Comparison of ENCODE assay signal across 14 mouse cellular contexts in genomic region chr1:180703400-180703799, GRCm38 (mm10). TPM values are rescaled to one million over a fixed set of nuclear protein-coding genes. Genes with fewer than 3 reads are reported as not detected.
DNase-seq lines count a peak whose midpoint lies in the region; ATAC-seq and TF ChIP-seq lines count a peak whose summit lies in the region.
"Had no signal": no experiment of that assay in that cellular context is flagged by ENCODE, and none has a peak within 500 bp of the region (broad histone marks: within the 10 kb centered on the region; RNA-seq: fewer than 3 reads in every experiment).

No protein-coding gene starts in this region.

- ATAC-seq in intestine, embryonic 15.5 days, result no peak
- no peak for ATAC-seq in intestine, postnatal 0 days
- ATAC-seq: forebrain, embryonic 13.5 days had no signal

- no peak for TF ChIP-seq POLR2A in embryonic fibroblast, embryonic 13.5 days (IDR thresholded peaks at IDR 0.05; ENCODE audit: low read depth, low read length)
- TF ChIP-seq POLR2A in myocyte (IDR thresholded peaks at IDR 0.05; ENCODE audit: insufficient read length, low read depth), result no peak

- WGBS in intestine, embryonic 15.5 days, result 35% methylated on average over 6 of the region's 6 CpGs
- 33% methylated on average over 6 of the region's 6 CpGs for WGBS in intestine, postnatal 0 days

- no peak overlapping the region for H3K9ac ChIP-seq in intestine, embryonic 15.5 days
- H3K9ac ChIP-seq in intestine, postnatal 0 days (ENCODE audit: low read depth, low read length), result no peak overlapping the region
- H3K9ac ChIP-seq: forebrain, embryonic 13.5 days had no signal

- peaks cover 7% of the 10 kb centered on the region for H3K4me1 ChIP-seq in intestine, embryonic 15.5 days (replicated peaks)
- H3K4me1 ChIP-seq in intestine, postnatal 0 days (replicated peaks; ENCODE audit: control insufficient read depth, insufficient read depth, low read length), result 0 out of 2 replicates have a peak, but pooled peaks cover 3% of the 10 kb centered on the region
- H3K4me1 ChIP-seq in embryonic fibroblast, embryonic 13.5 days (ENCODE audit: control insufficient read depth, insufficient read depth, low read length), result peaks cover 4% of the 10 kb centered on the region; the same call in 1 of the 2 replicates
- H3K4me1 ChIP-seq: forebrain, embryonic 13.5 days had no signal

- H3K27me3 ChIP-seq in intestine, embryonic 15.5 days (replicated peaks), result peaks cover 3% of the 10 kb centered on the region; the same call in 1 of the 2 replicates
- H3K27me3 ChIP-seq in intestine, postnatal 0 days (replicated peaks; ENCODE audit: control insufficient read depth, insufficient read depth, low read length), result no peaks in the 10 kb centered on the region
- peaks cover 7% of the 10 kb centered on the region for H3K27me3 ChIP-seq in myocyte (ENCODE audit: control insufficient read depth, insufficient read depth, insufficient read length)

- H3K4me3 ChIP-seq in intestine, embryonic 15.5 days (replicated peaks), result no peak overlapping the region
- H3K4me3 ChIP-seq in intestine, postnatal 0 days (ENCODE audit: low read depth, low read length), result no peak overlapping the region
- peak overlapping the region; percentile 35 for H3K4me3 ChIP-seq in embryonic fibroblast, embryonic 13.5 days (ENCODE audit: insufficient read depth, low read length)
- no peak overlapping the region for H3K4me3 ChIP-seq in myocyte
- H3K4me3 ChIP-seq: forebrain, embryonic 13.5 days had no signal

- H3K79me2 ChIP-seq in myocyte (ENCODE audit: control insufficient read depth, insufficient read depth), result no peaks in the 10 kb centered on the region

- no peaks in the 10 kb centered on the region for H3K36me3 ChIP-seq in intestine, embryonic 15.5 days
- H3K36me3 ChIP-seq in intestine, postnatal 0 days (ENCODE audit: control insufficient read depth, insufficient read depth), result no peaks in the 10 kb centered on the region
- H3K36me3 ChIP-seq in myocyte (ENCODE audit: control insufficient read depth, insufficient read depth), result no peaks in the 10 kb centered on the region
- H3K36me3 ChIP-seq: G1E had no signal

- TF ChIP-seq CTCF in intestine, postnatal 0 days (IDR thresholded peaks at IDR 0.05; ENCODE audit: low read depth), result no peak
- no peak for TF ChIP-seq CTCF in embryonic fibroblast, embryonic 13.5 days (IDR thresholded peaks at IDR 0.05; ENCODE audit: borderline replicate concordance, insufficient read depth, low read length)

- 0 out of 2 replicates have a peak overlapping the region, but pooled peaks have one; percentile 20 for H3K4me2 ChIP-seq in intestine, embryonic 15.5 days (replicated peaks)
- no peak overlapping the region for H3K4me2 ChIP-seq in intestine, postnatal 0 days (replicated peaks; ENCODE audit: low read depth)
- H3K4me2 ChIP-seq in myocyte (ENCODE audit: low read depth), result peak overlapping the region; percentile 65
- H3K4me2 ChIP-seq: forebrain, embryonic 13.5 days; midbrain, embryonic 11.5 days had no signal

- no peak overlapping the region for H3ac ChIP-seq in myocyte (ENCODE audit: control insufficient read depth, insufficient read length)

- H3K9me3 ChIP-seq in intestine, embryonic 15.5 days, result no peaks in the 10 kb centered on the region
- H3K9me3 ChIP-seq in intestine, postnatal 0 days (ENCODE audit: control insufficient read depth), result no peaks in the 10 kb centered on the region
- H3K9me3 ChIP-seq: forebrain, embryonic 13.5 days; G1E had no signal

- peak; percentile 64 for DNase-seq in NIH3T3 (ENCODE audit: low read depth)
- no peak for DNase-seq in T-cell, adult 2 months (ENCODE audit: low spot score)
- no peak for DNase-seq in spleen, postnatal 4 days (ENCODE audit: low spot score in 2 of 2)
- DNase-seq: kidney, postnatal 10 days; right cerebral cortex, postnatal 14 days had no signal

- H3K27ac ChIP-seq in intestine, embryonic 15.5 days, result no peak overlapping the region
- H3K27ac ChIP-seq in intestine, postnatal 0 days (ENCODE audit: low read depth, low read length), result no peak overlapping the region
- H3K27ac ChIP-seq in embryonic fibroblast, embryonic 13.5 days (ENCODE audit: insufficient read depth, low read length), result no peak overlapping the region
- H3K27ac ChIP-seq: forebrain, embryonic 13.5 days had no signal

TF ChIP-seq in myocyte, 11 proteins besides CTCF, POLR2A, EP300 and RAD21:
- TF ChIP-seq SRF (IDR thresholded peaks at IDR 0.05; ENCODE audit: control insufficient read depth, insufficient read length, low read depth) (no peak), POLR2AphosphoS2 (IDR thresholded peaks at IDR 0.05; ENCODE audit: insufficient read length, low read depth) (no peak), TCF3 (IDR thresholded peaks at IDR 0.05; ENCODE audit: insufficient read length, low read depth) (no peak), REST (IDR thresholded peaks at IDR 0.05; ENCODE audit: insufficient read depth, insufficient read length) (no peak), E2F4 (IDR thresholded peaks at IDR 0.05; ENCODE audit: insufficient read depth) (no peak), MAX (IDR thresholded peaks at IDR 0.05; ENCODE audit: low read depth) (no peak), MYOG (IDR thresholded peaks at IDR 0.05; ENCODE audit: control insufficient read depth in 1 of 3, insufficient read depth in 1 of 3, insufficient read length in 2 of 3, low read depth in 2 of 3) (no peak), USF1 (IDR thresholded peaks at IDR 0.05; ENCODE audit: low read depth) (no peak), TCF12 (IDR thresholded peaks at IDR 0.05; ENCODE audit: insufficient read depth, poor library complexity, severe bottlenecking) (no peak), CEBPB (IDR thresholded peaks at IDR 0.05; ENCODE audit: insufficient read depth, poor library complexity, severe bottlenecking) (no peak), MYOD1 (IDR thresholded peaks at IDR 0.05; ENCODE audit: control insufficient read depth in 1 of 3, insufficient read length in 2 of 3, low read depth in 2 of 3) (no peak)

RNA-seq across cellular contexts. Expression of gene Mixl1, which starts 6.6 kb away (rescaled TPM):
- polyA plus RNA-seq in intestine, embryonic 15.5 days (2015; fragmentation: Nextera tagmentation; extraction: Ambion mirVana), result 0.19 and 0.24 TPM in 2 replicates
- not detected in 2 replicates for polyA plus RNA-seq in intestine, postnatal 0 days (2015; fragmentation: Nextera tagmentation; extraction: Ambion mirVana)
- not detected in 2 replicates for polyA plus RNA-seq in embryonic fibroblast, embryonic 13.5 days (2011; ENCODE audit: insufficient read length, low read depth, missing spikeins)
- polyA plus RNA-seq in myocyte (2012; fragmentation: generic; extraction: Trizol), result not detected
- polyA plus RNA-seq: G1E; midbrain, embryonic 11.5 days; neural tube, embryonic 14.5 days; testis, adult 2 months had no signal

RNA-seq across cellular contexts. Expression of gene Acbd3, which starts 22.4 kb away (rescaled TPM):
- polyA plus RNA-seq in intestine, embryonic 15.5 days (2015; fragmentation: Nextera tagmentation; extraction: Ambion mirVana), result 18.8 and 20.0 TPM in 2 replicates
- 16.9 and 18.4 TPM in 2 replicates for polyA plus RNA-seq in intestine, postnatal 0 days (2015; fragmentation: Nextera tagmentation; extraction: Ambion mirVana)
- polyA plus RNA-seq in embryonic fibroblast, embryonic 13.5 days (2011; ENCODE audit: insufficient read length, low read depth, missing spikeins), result 66.3 and 69.4 TPM in 2 replicates
- 13.6 TPM for polyA plus RNA-seq in myocyte (2012; fragmentation: generic; extraction: Trizol)
